Mouse (Mus musculus) layer of hippocampus, postnatal 36 days (tissue): ENCODE data around the gene Psmb11. TPM values are rescaled to one million over a fixed set of nuclear protein-coding genes. Genes with fewer than 3 reads are reported as not detected.
"Not testable (repeated sequence)": the region's sequence is repeated elsewhere in the genome, so short reads cannot be mapped to it uniquely, and the experiment has no call there.

Experiments
- DNase-seq, 2 experiments: peaks; one replicate each; pipeline ENCODE4 v3.0.0; 2022
- total RNA-seq, 2 experiments: library from RNA; stranded (reverse); gene quantifications; 2 replicates each; pipeline ENCODE4 v1.2.3; 2021

Psmb11 gene
- total RNA-seq, 2 experiments from 2014 or later: 0.23 to 0.27 TPM

DNA sequence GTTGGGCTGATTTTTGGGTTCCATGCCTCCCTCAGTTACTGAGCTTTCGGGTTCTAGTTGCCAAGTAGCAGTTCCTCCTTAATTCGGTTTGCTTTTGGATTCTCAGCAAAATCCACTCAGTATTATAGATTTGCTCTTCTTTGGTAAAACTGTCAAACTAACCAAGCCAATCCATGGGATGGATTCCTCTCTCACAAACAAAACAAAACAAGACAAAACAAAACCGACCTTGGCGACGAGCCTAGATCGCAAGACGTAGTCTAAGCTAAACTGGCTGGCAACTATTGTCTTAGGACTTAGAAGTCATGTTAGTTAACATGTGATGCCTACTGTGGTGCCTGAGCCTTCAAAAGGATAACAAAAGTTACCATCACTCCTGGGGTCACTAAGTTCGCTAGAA lies 17.5 kb upstream of the Psmb11 start:
- DNase-seq: no peak

DNA sequence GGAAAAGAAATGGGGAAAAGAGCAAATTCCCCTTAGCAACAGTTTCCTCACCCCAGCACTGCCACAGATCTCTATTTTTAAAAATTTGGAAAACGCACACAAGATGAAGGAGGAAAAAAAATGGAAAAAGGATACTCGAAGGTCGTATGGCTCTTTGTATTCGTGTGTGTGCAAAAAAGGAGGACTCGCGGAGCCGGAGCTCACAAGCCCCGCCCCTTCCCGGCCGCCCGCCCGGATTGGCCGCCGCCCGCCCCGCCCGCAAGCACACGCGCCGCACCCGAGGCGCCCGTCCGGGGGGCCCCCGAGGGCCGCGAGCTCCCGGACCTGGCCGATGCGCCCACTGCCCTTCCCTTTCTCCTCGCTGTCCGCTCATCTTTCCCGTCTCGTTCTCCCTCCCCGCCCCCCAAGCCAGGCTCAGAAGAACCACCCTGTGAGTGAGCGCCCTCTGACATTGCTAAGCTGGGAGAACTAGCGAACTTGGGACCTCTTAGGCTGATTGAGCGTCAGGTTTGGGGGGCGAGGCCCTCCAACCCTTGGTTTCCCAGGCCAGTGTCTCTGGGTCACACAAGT lies 15.4 kb upstream of the Psmb11 start, which contains the start of gene 4931414P19Rik:
Gene 4931414P19Rik (minus strand): TSS at position 242 of the 570 bp plus-strand sequence.
- peak; percentile 64 to 66 for DNase-seq

DNA sequence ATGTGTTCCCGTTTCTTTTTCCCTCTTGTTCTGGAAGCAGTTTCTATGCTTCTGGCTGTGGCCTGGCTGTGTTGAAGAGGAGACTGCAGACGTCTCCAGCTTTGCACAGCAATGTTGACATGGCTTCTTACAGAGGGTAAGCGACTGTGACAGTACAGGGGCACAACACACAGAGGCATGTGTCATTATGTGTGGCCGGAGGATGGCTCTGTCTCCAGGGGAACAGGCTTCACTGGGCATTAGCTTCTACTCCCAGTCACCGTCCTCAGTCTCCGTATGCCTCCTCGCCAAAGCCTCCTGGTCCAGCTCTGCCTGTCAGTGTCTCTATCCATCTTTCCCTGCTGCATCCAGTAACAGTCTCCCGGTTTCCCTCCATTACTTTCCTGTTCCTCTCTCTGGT lies 14.0 kb upstream of the Psmb11 start:
- no peak for DNase-seq

DNA sequence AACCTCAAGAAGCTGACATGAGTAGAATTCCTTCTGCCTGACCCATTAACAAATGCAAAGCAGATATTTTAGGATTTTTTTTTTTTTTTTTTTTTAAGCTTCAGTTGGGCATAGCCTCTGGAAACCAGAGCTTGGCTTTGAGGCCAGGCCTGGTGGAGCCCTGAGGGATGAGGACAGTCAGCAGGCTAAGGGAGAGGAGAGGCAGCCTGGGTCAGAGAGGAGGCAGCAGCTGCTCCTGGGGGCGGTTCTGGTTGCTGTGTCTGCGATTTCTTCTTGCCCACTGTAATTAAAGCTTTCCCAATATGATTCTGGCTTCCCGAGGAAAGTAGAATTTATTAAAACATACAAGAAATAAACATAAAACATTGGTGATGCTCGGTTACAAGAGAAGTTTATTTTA lies 12.0 kb upstream of the Psmb11 start:
- DNase-seq: no peak

DNA sequence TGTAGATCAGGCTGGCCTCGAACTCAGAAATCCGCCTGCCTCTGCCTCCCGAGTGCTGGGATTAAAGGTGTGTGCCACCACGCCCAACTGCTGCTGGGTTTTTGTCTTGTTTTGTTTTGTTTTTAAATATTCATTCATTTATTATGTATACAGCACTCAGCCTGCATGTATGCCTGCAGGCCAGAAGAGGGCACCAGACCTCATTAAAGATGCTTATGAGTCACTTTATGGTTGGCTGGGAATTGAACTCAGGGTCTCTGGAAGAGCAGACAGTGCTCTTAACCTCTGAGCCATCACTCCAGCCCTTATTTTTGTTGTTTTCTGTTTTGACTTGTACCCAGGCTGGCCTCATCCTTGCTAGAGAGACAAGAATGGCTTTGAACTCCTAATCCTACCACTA lies 11.3 kb upstream of the Psmb11 start:
- DNase-seq: no peak

DNA sequence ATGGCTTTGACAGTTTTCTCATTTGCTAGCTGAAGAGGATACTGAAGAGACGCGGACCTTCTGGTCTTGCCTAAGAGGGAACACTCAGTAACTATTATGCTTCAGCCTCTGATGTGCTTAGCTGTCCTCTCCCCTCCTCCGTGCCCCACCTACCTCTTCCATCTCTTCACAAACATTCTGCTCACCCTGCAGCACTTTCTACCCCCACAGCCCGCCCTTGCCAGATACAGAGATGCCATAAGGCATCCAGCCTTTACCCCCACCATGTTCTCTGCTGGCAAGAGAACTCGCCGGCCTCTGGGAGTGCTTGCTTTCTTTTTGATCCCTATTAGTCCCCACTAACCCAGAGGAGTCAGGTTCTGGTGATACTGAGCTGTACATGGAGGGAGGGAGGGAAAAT lies 10.6 kb upstream of the Psmb11 start:
- peak; percentile 70 to 77 for DNase-seq

DNA sequence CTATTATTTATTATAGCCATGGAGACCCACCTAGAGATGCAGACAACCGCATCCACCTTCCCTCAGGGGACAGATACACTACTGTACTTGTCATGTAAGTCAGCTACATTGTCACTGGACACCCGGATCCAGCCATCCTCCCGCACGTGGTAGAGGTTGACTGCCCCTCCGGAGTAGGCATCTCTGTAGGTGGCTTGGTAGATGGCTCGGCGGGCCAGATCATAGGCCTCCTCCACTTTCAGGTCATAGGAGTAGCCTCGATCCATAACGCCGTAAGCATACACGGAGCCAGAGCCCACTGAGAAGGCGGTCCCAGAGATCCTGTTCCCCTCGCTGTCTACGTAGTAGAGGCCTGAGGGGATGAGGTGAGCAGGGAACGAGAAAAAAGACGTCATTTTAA lies 7.1 kb upstream of the Psmb11 start:
- DNase-seq: not testable (repeated sequence)

DNA sequence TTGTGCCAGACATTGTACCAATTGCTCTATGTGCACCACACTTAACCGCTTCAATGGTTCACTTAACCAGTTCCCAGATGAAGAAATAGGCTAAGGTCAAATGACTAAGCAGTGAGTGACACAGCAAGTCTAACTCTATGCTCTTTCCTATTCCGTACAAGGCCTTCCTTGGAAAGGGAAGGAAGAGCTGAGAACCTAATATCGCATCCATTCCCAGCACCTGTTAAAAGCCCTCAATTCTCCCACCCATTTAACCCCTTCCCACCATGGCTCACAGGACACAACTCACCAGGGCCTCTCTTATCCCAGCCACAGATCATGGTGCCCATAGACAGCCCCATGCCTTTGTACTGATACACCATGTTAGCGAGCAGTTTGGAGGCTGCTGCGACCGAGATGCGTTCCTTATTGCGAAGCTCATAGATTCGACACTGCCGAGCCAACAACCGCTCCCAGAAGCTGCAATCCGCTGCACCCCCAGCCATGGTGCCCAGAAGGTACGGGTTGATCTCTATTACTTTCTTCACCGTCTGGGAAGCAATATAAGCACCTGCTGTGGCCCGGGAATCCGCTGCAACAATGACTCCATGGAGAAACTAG lies 4.9 kb upstream of the Psmb11 start:
- no peak for DNase-seq

DNA sequence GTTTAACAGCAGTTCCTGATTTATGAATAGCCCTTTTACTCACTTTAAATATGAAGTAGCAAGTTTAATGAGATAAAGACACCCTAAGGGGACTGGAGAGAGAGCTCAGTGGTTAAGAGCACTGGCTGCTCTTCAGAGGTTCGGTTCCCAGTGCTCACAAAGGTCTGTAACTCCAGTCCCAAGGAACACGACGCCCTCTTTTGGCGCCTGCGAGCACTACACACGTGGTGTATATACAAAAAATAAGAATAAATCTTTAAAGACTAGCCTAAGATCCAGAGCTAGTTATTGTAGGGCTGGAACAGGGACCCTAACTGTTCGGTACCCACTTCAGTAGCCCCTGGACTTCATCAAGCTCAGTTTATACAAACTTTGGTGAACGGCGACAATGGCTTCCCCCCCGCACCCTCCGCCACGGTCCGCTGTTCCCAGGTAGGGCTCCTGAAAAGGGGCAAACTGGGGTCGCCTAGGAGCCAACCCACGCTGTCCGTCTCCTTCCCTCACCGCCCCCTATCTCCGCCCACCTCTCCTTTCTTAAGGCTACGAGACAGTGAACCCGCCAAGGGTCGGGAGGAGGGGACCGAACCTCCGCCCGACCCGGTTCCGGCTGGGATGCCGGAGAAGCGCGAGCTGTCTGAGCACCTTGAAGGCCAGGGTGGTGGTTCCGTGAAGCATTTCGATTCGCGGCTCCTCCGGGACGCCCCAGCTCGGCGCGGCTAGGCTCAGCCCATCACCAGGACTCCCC lies 3.9 kb upstream of the Psmb11 start:
- DNase-seq: no peak

DNA sequence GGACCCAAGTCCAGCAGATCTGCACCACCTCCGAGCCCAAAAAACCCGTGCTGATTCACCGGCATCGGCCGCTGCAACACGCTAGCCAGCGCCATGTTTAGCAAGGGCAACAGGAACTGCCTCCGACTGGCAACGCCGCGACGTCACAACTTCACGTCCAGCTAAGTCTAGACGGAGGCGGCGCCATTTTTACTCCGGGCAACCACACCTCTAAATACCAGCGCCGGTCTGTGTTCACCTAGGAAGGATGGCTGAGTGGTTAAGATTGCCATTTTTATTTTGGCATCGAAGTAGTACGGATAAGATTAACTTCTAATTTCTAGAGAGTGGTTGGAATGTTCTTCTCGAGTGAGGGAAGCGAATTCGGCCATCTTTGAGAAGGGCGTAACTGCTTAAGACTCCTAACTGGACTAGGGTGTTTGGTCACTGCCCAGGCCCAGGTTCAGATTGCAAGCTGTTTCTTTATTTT lies 3.3 kb upstream of the Psmb11 start, which contains the start of gene Psmb5:
Gene Psmb5 (minus strand): TSS at position 126 of the 469 bp plus-strand sequence.
- peak; percentile 87 to 88 for DNase-seq

DNA sequence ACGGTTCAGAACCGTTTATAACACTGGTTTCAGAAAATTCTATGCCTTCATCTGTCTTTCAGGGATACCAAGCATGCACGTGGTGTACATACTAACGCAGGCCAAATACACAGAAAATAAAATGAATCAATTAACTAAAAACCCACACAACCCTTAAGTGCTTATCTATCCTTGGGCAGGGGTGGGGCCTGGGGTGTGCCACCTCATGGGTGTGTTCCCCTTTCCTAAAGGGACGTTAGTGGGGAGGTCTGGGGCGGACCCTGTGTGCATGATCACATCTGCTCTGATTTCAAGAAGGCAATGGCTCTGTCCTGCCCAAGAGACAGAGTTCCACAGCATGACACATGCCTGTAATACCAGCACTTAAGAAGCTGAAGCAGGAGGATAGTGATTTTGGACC lies 2.1 kb downstream of the Psmb11 start:
- no peak for DNase-seq

DNA sequence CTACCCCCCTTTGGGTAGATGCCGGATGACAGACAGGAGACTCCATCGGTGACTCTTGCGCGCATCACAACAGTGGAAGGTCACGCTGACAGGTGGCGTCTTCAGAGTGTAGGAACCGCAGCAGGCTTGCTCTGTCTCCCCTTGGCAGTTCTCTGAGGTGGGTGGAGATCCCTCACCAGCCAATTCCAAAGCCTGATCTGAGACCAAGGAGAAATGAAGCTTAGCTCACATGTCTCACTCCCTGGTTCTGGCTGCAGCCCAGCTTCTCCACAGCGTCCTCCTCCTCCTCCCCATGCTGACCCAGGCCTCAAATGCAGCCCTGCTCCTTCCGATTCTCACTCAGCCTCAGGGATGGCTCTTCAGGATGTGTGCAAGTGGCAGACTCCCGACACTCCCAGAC lies 3.7 kb downstream of the Psmb11 start:
- no peak for DNase-seq

DNA sequence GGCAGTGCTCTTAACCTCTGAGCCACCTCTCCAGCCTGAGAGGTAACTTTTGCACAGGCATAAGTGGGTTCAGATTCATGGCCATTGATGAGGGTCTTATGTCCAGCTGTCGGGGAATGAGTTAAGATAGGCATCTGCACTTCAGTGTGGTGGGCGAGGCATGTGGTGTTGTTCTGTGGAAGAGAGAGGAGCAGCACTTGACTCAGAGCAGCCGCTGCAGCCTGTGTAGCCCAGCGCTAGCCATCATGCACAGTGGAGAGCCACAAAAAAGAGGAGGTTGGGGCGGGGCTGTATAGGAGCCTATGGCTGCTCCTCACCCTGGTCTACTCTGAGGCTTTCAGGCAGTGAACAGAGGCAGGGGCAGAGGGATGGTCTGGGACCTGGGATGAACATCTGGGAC lies 6.9 kb downstream of the Psmb11 start:
- DNase-seq: no peak

DNA sequence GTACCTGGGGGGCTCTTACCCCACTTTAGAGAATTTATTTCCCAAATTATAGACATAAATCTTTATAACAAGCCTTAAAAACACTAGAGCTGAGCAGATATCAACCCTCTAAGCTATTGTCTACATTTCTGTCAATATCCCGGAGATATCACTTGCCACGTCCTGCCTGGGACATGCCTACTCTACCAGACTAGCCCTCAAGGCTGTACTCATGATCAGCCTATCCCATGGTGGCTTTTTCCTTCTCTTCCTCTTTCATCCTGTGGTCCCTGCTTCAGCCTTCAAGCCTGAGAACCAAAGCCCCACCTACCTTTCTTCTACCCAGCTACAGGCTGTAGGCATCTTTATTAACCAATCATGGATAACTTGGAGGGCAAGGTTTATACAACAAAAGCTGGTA lies 8.6 kb downstream of the Psmb11 start:
- DNase-seq: no peak

DNA sequence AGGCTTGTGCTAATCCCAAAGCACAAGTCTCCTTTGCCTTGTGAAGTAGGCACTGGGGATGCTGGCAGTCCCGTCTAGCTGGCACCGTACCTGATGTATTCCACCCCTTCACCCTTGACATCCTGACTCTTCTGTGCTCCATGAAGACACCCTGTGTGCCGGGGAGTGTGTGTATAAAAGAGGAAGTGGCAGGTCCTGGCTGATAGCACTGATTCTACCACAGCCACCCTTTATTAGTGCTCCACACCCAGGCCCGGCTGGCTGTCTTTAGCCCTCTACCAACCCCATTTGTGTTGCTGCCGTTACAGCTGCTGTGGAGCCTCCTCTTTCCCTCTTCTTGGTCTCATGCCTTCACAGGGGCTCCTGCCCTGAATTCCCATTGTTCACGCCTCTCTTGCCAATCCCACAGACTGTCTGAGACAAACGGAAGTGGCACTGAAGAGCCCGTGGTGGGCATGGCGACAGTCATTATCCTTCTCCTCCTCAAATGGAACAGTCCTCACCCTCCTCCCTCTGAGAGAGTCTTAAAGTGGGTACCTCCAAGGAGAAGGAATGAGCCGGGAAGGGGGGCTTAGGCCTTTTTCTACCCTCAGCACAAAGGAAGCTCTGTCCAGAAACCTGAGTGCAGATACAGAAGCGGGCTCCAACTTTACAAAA lies 9.5 kb downstream of the Psmb11 start:
- DNase-seq: no peak

DNA sequence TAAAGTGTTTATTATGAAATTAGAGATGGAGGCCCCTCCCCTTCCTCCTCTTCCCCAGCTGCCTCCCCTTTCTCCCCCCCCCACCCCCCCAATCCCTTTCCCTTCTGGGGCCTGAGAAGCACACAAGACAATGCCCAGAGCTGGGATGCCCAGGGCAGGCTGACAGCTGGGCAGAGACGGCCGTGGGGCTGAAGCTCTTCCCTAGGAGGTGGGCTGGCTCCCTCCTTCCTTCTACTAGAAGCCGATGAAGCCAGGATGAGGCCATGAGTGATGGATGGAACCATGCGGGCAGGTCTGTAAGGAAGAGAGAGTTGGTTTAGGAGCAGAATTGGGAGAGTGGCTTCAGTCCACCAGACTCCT lies 10.0 kb downstream of the Psmb11 start:
- DNase-seq: no peak

DNA sequence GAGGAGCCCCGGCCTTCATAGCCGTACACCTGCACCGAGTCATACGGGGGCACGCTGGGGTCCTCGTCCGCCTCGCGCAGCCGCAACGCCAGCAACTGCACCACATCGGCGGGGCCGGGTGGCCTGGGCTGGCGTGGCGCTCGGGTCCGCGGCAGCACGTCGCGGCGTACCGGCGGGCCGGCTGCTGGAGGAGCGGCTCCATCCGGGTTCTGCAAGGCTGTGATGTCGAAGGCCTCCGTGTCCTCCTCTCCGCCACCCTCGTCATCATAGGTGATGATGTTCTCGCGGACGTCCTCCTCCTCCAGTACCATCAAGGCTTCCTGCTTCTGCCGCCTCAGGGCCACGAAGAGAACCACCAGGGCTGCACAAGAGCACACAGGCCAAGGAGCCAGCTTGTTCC lies 11.0 kb downstream of the Psmb11 start:
- no peak for DNase-seq

DNA sequence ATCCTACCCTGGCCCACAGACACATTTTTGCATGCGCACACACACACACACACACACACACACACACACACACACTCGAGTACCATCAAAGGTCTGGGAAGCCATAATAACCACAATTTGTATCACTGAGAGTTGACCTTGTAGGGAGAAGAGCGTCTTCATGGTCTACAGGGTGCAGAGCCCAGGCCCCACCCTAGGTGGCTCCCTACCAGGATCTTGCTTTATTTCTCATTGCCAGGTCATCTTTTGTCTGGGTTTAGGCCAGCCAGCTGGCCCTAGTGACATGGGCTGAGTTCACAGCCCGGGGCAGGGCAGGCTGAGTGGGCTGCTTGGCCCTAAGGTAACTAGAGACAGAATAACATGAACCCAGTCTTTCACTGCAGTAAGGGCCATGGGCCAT lies 12.9 kb downstream of the Psmb11 start:
- no peak for DNase-seq

DNA sequence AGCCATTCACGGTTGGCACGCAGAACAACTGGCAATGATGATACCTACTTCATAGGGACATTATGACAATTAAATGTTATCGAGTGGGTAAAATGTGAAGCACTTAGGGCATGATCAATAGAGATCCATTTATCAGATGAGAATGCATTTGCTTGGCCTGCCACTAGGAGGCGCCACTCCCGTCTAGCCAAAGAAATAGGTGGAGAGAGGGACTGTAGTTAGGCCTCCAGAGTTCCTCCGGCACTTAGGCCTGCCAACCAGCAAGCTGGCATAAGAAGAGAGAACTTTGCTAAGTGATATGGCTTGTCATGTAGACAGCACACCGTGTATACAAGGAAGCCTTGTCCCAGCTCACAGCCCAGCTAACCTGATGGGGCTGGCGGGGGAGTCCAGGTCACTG lies 15.7 kb downstream of the Psmb11 start:
- no peak for DNase-seq

DNA sequence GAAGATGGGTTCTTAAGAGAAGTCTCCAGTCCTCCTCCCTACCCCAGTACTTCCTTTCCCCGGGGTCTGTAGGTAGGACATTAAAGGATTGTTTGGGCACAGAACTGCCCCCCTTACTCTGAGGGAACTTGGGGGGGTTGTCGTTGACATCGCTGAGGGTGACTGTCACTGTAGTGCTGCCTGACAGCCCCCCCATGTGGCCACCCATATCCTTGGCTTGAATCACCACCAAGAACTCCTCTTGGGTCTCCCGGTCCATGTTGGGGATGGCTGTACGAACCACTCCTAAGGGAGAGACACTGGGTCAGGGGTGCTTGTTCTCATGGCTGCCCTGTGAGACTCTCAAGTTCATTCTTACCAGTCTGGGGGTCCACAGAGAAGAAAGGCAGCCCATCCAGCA lies 17.0 kb downstream of the Psmb11 start:
- DNase-seq: no peak

DNA sequence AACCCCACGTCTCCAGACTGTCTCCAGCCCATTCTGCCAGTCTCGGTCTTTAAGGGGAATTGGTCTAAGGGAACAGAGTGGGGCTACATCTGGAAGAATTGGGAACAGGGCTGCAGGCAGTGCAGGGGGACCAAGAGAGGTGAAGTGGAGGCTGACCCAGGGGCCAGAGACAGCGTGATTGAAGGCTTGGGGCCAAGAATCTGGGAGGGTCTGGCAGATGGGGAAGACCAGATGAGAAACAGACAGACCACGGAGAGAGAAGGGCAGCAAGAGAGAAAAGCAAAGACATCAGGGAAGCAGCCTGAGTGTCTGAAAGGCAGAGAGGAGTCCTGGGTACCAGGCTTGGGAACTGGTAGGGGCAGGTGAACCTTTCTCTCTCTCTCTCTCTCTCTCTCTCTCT lies 18.9 kb downstream of the Psmb11 start:
- no peak for DNase-seq

DNA sequence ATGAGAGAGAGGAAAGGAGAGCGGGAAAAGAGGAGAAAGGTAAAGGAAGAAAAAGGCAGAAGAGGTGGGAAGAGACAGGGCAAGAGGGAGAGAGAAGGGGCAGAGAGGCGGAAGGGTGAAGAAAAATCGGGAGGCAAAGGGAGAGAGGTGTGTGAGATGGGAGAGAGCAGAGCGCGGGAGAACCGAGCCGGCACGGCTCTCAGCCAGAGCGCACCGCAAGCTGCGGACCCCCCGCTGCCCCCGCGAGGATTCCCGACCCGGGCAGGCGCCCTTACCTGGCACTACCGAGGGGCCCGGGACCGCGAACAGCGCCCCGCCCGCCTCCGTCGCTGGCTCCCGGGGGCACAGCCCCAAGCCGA lies 19.7 kb downstream of the Psmb11 start, which contains the start of gene Gm17606:
Gene Gm17606 (plus strand): TSS at position 7 of the 359 bp plus-strand sequence.
- DNase-seq: no peak

DNA sequence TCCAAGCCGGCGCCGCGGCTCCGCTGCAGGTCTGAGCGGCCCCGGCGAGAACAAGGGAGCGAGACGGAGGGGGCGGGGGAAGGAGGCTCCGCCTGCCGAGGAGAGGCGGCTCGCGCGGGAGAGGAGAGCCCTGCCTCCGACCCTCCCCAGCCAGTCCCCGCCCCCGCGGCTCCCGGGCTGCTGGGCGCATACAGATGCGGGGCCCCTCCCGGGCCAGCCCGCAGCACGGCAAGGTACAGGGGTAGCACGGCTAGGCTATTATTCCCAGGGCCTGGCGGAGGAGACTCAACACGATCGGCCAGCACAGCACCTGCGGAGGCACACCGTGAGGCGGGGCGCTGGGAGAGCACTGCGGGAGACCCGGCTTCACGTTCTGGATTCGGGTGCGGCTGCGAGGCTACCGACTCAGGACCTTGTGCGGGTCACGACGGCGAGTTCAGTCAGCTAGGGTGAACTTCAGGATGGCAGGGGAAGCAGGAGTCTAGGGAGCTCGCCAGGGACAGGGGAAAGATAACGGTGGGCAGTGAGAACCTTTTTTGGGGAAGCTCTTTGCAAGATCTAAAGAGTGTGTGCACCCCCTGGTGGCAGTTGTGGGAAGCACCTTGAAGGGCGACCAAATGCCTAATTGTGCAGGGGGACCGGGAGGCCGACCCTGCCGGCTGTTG lies 20.2 kb downstream of the Psmb11 start, which contains the start of gene Cdh24:
Gene Cdh24 (minus strand): TSS at position 60 of the 665 bp plus-strand sequence.
- DNase-seq: peak; percentile 88 to 90
